Mouse (Mus musculus) heart, adult 2 months (tissue): ENCODE data around the gene Cxcr3.

ENCODE experiments used
- EP300 ChIP-seq: fragments of 200-500 bp; IDR thresholded peaks from 2 replicates; pipeline ENCODE4 v1.6.1; 2011; ENCODE audit warnings: low read depth, low read length, control low read depth; ENCODE audit not compliant: insufficient read depth
- POLR2A ChIP-seq: fragments of 200-500 bp; IDR thresholded peaks from 2 replicates; pipeline ENCODE4 v1.6.1; 2011; ENCODE audit warnings: mild to moderate bottlenecking, low read depth, low read length, control low read depth; ENCODE audit not compliant: insufficient read depth

DNA sequence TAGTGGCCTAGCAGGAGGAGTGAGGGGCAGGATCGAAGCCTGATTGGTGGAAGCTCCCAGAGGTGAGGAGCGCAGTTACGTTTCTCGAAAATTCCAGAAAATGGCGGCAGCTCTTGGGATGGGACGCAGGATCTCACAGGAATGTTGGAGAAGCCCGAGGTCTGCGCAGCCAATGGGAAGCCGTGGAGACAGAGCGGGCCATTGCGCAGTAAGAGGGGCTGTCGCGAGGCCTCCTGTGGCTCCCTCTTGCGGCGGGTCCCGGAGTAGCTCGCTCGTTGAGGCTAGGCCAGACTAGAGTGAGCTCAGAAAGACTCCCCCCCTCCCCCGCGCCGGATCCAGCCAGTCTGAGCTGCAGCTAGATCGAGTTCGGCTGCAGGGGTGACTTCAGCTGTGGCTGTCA is 35.8 kb downstream of the Cxcr3 start:
- TF ChIP-seq POLR2A (no peak), EP300 (no peak)
